Mouse (Mus musculus) small intestine, adult 10 weeks (tissue): ENCODE results near the gene Copz2. TPM values are rescaled to one million over a fixed set of nuclear protein-coding genes. Genes with fewer than 3 reads are reported as not detected.

ENCODE experiments used
- polyA plus RNA-seq: library from polyadenylated mRNA; stranded (reverse); fragments of 350-450 nt; fragmentation: Illumina TruSeq; extraction: RNeasy Lipid Tissue Mini Kit (QIAGEN cat#74804); gene quantifications from one replicate; pipeline ENCODE4 v1.2.3, GENCODE M21; 2014; ENCODE audit warnings: low replicate concordance

Copz2 gene
- 0.63 TPM for polyA plus RNA-seq

DNA sequence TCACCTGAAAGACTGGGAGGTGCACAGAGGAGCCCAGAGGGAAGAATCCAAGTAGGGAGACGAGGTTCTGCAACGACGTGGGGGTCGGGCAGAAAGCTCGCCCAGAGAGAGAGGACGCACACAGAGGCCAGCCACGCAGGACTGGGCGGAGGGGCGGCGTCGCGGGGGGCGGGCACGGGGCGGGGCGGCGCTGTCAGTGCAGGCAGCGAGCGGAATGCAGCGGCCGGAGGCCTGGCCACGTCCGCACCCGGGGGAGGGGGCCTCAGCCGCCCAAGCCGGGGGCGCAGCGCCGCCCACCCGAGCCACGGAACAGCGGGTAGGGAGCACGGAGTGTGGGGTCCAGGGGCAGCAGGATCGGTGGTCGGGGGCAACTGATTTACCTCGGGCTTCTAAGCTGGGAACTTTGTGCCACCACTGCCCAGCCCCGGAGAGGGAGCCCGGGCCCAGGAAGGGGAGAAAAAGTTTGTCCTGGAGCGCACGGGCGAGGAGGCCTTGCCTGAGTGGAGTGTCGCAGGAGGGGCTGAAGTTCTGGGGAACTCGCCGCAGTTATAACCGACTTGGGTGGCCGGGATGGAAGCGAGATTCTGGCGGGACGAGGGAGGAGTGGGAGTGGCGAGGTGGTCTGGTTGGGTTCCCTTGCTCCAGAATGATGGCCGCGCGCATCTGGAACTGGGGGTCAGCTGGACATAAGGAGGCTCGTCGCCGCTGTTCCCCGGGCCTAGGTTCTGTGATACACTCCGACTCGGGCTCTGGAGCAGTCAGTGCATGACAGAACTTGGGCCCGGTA, at the start of gene Copz2:
TSS of gene Copz2 (plus strand) at position 190 of the 787 bp plus-strand sequence.

DNA sequence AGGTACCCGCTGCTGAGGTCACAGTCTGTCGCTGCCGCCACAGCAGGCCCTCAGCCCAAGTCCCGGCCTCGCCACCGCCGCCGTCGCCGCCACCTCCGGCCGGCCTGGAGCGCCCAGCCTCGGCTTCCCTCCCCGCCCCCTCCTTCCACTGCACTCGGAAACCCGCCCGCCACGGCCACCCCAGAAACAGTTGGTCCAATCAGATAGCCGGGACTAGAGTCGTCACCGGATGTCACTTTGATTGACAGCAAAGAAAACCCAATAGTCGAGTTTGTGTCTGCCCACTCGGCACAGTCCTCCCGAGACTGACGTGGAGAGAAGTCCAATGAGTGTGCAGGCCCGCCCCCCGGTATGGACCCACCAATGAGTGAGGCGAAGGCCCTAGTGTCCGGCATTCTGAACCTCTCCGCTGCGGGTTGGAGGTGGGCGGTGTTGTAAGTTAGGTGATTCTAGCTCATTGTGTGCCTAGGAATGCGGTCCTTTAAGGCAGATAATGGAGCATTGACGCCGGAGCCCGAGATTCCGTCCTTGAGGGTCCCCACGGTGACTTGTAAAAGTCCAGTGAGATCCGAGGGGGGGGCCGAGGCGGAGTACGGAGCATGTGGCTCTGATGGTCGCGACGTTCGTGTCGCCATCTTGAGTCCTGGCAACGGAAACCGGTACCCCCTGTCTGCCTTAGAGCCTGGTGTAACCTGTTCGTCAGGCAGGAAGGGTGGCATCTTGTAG, 19.7 kb upstream of the Copz2 start, which contains the start of gene Nfe2l1:
TSS of gene Nfe2l1 (minus strand) at position 156 of the 726 bp plus-strand sequence.

Other genes with a start within 250 kb of the Copz2 start
- 4.0 TPM for gene Snx11, start 72.3 kb upstream of the Copz2 start, polyA plus RNA-seq
- gene Cbx1, start 60.7 kb upstream of the Copz2 start, polyA plus RNA-seq, result 62.8 TPM
- gene Nfe2l1, start 19.9 kb upstream of the Copz2 start, polyA plus RNA-seq, result 9.8 TPM
- 13.2 TPM for gene Cdk5rap3, start 66.6 kb downstream of the Copz2 start, polyA plus RNA-seq
- gene Prr15l, start 78.2 kb downstream of the Copz2 start, polyA plus RNA-seq, result 20.3 TPM
- 9.4 TPM for gene Pnpo, start 94.1 kb downstream of the Copz2 start, polyA plus RNA-seq
- gene Sp2, start 133.1 kb downstream of the Copz2 start, polyA plus RNA-seq, result 3.3 TPM
- gene Sp6, start 163.5 kb downstream of the Copz2 start, polyA plus RNA-seq, result 0.19 TPM
- gene Scrn2, start 180.1 kb downstream of the Copz2 start, polyA plus RNA-seq, result not detected
- not detected for gene Lrrc46, start 191.5 kb downstream of the Copz2 start, polyA plus RNA-seq
- gene Mrpl10, start 191.7 kb downstream of the Copz2 start, polyA plus RNA-seq, result 5.5 TPM
- 0.33 TPM for gene Osbpl7, start 200.8 kb downstream of the Copz2 start, polyA plus RNA-seq